8 mouse cellular contexts compared by ENCODE assay signal in genomic region chr4:142153526-142153925, GRCm38 (mm10).
DNase-seq lines count a peak whose midpoint lies in the region; ATAC-seq and TF ChIP-seq lines count a peak whose summit lies in the region.

No protein-coding gene starts in this region.

- TF ChIP-seq POLR2A in bone marrow, adult 2 months (IDR thresholded peaks at IDR 0.05; ENCODE audit: borderline replicate concordance, control insufficient read depth, low read depth, low read length): no peak
- no peak for TF ChIP-seq POLR2A in spleen, adult 2 months (IDR thresholded peaks at IDR 0.05; ENCODE audit: low read depth, low read length)

- peak; percentile 99 for TF ChIP-seq CTCF in bone marrow, adult 2 months (IDR thresholded peaks at IDR 0.05; ENCODE audit: control insufficient read depth, insufficient read depth, low read length)
- peak; percentile 93; the same call in 1 of the 2 replicates for TF ChIP-seq CTCF in spleen, adult 2 months (IDR thresholded peaks at IDR 0.05; ENCODE audit: extremely low read depth, insufficient read depth, insufficient read length, insufficient replicate concordance)

- H3K4me2 ChIP-seq in embryonic facial prominence, embryonic 14.5 days (ENCODE audit: low read depth, low read length): no peak overlapping the region
- H3K4me2 ChIP-seq in limb, embryonic 13.5 days (replicated peaks): no peak overlapping the region
- no peak overlapping the region for H3K4me2 ChIP-seq in midbrain, embryonic 16.5 days (ENCODE audit: low read length)

- H3K36me3 ChIP-seq in embryonic facial prominence, embryonic 14.5 days (ENCODE audit: control insufficient read depth, insufficient read depth, low read length): peaks cover 11% of the 10 kb centered on the region; the same call in 1 of the 2 replicates
- peaks cover 49% of the 10 kb centered on the region for H3K36me3 ChIP-seq in limb, embryonic 13.5 days
- 0 out of 2 replicates have a peak, but pooled peaks cover 2% of the 10 kb centered on the region for H3K36me3 ChIP-seq in midbrain, embryonic 16.5 days (ENCODE audit: control insufficient read depth, insufficient read depth, low read length)
- no peaks in the 10 kb centered on the region for H3K36me3 ChIP-seq in spleen, adult 2 months (ENCODE audit: control insufficient read depth, insufficient read depth, low read length)

- DNase-seq in A20 (ENCODE audit: low read depth, low spot score): peak; percentile 77
- DNase-seq in embryonic facial prominence, embryonic 14.5 days (ENCODE audit: low spot score): peak; percentile 88
- peak; percentile 88 for DNase-seq in heart, adult 8-10 months (ENCODE audit: low spot score)
- DNase-seq in kidney, adult 9 months: peak; percentile 89
- peak; percentile 26 to 63 for DNase-seq in spleen, adult 2 months (ENCODE audit: low read depth in 1 of 2, low spot score in 2 of 2)

- no peaks in the 10 kb centered on the region for H3K4me1 ChIP-seq in bone marrow, adult 2 months (ENCODE audit: control insufficient read depth, insufficient read depth, low read length)
- H3K4me1 ChIP-seq in embryonic facial prominence, embryonic 14.5 days (ENCODE audit: control insufficient read depth, insufficient read depth, low read length): no peaks in the 10 kb centered on the region
- H3K4me1 ChIP-seq in limb, embryonic 13.5 days: no peaks in the 10 kb centered on the region
- peaks cover 2% of the 10 kb centered on the region; the same call in 1 of the 2 replicates for H3K4me1 ChIP-seq in midbrain, embryonic 16.5 days (ENCODE audit: control insufficient read depth, insufficient read depth, low read length)
- H3K4me1 ChIP-seq in spleen, adult 2 months (ENCODE audit: control insufficient read depth, insufficient read depth, insufficient read length): no peaks in the 10 kb centered on the region

- H3K27ac ChIP-seq in bone marrow, adult 2 months (ENCODE audit: control insufficient read depth, insufficient read depth, low read depth, low read length, poor library complexity): no peak overlapping the region
- H3K27ac ChIP-seq in embryonic facial prominence, embryonic 14.5 days (replicated peaks; ENCODE audit: low read depth, low read length): no peak overlapping the region
- H3K27ac ChIP-seq in limb, embryonic 13.5 days: no peak overlapping the region
- H3K27ac ChIP-seq in midbrain, embryonic 16.5 days (ENCODE audit: low read length): no peak overlapping the region
- no peak overlapping the region for H3K27ac ChIP-seq in spleen, adult 2 months (ENCODE audit: insufficient read depth, low read length)

- H3K4me3 ChIP-seq in bone marrow, adult 2 months (replicated peaks; ENCODE audit: control insufficient read depth, low read depth, low read length): no peak overlapping the region
- H3K4me3 ChIP-seq in embryonic facial prominence, embryonic 14.5 days (ENCODE audit: low read depth, low read length): no peak overlapping the region
- H3K4me3 ChIP-seq in limb, embryonic 13.5 days: no peak overlapping the region
- no peak overlapping the region for H3K4me3 ChIP-seq in midbrain, embryonic 16.5 days (ENCODE audit: low read depth, low read length)
- H3K4me3 ChIP-seq in spleen, adult 2 months (ENCODE audit: extremely low read depth, insufficient read depth, insufficient read length): no peak overlapping the region

- H3K9me3 ChIP-seq in embryonic facial prominence, embryonic 14.5 days (ENCODE audit: control insufficient read depth, low read length): no peaks in the 10 kb centered on the region
- no peaks in the 10 kb centered on the region for H3K9me3 ChIP-seq in limb, embryonic 13.5 days
- H3K9me3 ChIP-seq in midbrain, embryonic 16.5 days (replicated peaks; ENCODE audit: control insufficient read depth, low read length, poor library complexity, severe bottlenecking): no peaks in the 10 kb centered on the region

- no peaks in the 10 kb centered on the region for H3K27me3 ChIP-seq in embryonic facial prominence, embryonic 14.5 days (replicated peaks; ENCODE audit: control insufficient read depth, insufficient read depth, low read length)
- no peaks in the 10 kb centered on the region for H3K27me3 ChIP-seq in limb, embryonic 13.5 days
- no peaks in the 10 kb centered on the region for H3K27me3 ChIP-seq in midbrain, embryonic 16.5 days (ENCODE audit: control insufficient read depth, insufficient read depth, low read depth, low read length)
- H3K27me3 ChIP-seq in spleen, adult 2 months (ENCODE audit: control insufficient read depth, insufficient read depth, low read length): no peaks in the 10 kb centered on the region

- peak; percentile 78 for ATAC-seq in embryonic facial prominence, embryonic 14.5 days (ENCODE audit: low read depth)
- ATAC-seq in limb, embryonic 13.5 days (ENCODE audit: low FRiP score, low read depth): peak; percentile 70
- peak; percentile 87 for ATAC-seq in midbrain, embryonic 16.5 days

- WGBS in bone marrow, adult 2 months: 32% methylated on average over 2 of the region's 2 CpGs
- WGBS in embryonic facial prominence, embryonic 14.5 days: 0% methylated on average over 2 of the region's 2 CpGs
- WGBS in limb, embryonic 13.5 days: 0% methylated on average over 2 of the region's 2 CpGs
- WGBS in midbrain, embryonic 16.5 days: 0% methylated on average over 2 of the region's 2 CpGs
- WGBS in spleen, adult 2 months: 35% methylated on average over 2 of the region's 2 CpGs

- no peak overlapping the region for H3K9ac ChIP-seq in embryonic facial prominence, embryonic 14.5 days (ENCODE audit: low read depth, low read length)
- no peak overlapping the region for H3K9ac ChIP-seq in limb, embryonic 13.5 days
- H3K9ac ChIP-seq in midbrain, embryonic 16.5 days (ENCODE audit: low read depth, low read length): no peak overlapping the region
